Mouse (Mus musculus): ENCODE measurements around the gene Trim47. TPM values are rescaled to one million over a fixed set of nuclear protein-coding genes. Genes with fewer than 3 reads are reported as not detected.

Gene Trim47
- total RNA-seq (2014; rRNA removed) (12.6 and 16.8 TPM in 2 replicates), polyA plus RNA-seq (2015; fragmentation: Nextera tagmentation; extraction: Ambion mirVana) (9.0 and 11.7 TPM in 2 replicates)

GRCm38 (mm10) chr11:116127156-116127980, at the start of gene Trim47:
TSS of gene Trim47 (minus strand) at chr11:116127210.
- Histone ChIP-seq H3K27ac (ENCODE audit: low read depth, low read length) (no peak within 1 kb of the TSS), H3K27me3 (ENCODE audit: insufficient read depth, low read length) (no peaks in the 10 kb centered on the region), H3K36me3 (ENCODE audit: insufficient read depth, low read length) (peaks cover 13% of the 10 kb centered on the region), H3K9me3 (ENCODE audit: low read length) (no peaks in the 10 kb centered on the region), H3K4me1 (ENCODE audit: insufficient read depth, low read length) (peaks cover 6% of the 10 kb centered on the region; the same call in 1 of the 2 replicates), H3K4me2 (ENCODE audit: low read depth, low read length, poor library complexity, severe bottlenecking) (no peak within 1 kb of the TSS), H3K9ac (replicated peaks; ENCODE audit: low read length, poor library complexity, severe bottlenecking) (no peak within 1 kb of the TSS), H3K4me3 (ENCODE audit: low read depth, low read length) (no peak within 1 kb of the TSS)
- ATAC-seq (ENCODE audit: low FRiP score) (no peak), DNase-seq (ENCODE audit: low spot score) (no peak)
- 32% methylated on average over 23 of the region's 23 CpGs for WGBS
- TF ChIP-seq CTCF (IDR thresholded peaks at IDR 0.05) = no peak

- H3K27ac ChIP-seq (ENCODE audit: low read depth, low read length) = no peak overlapping the region
- peaks cover 72% of the 10 kb centered on the region for H3K36me3 ChIP-seq (ENCODE audit: insufficient read depth, low read length)
- no peak for TF ChIP-seq CTCF (IDR thresholded peaks at IDR 0.05)
- no peak overlapping the region for H3K9ac ChIP-seq (replicated peaks; ENCODE audit: low read length, poor library complexity, severe bottlenecking)
- no peak for DNase-seq (ENCODE audit: low spot score)
- ATAC-seq (ENCODE audit: low FRiP score) = no peak
- no peak overlapping the region for H3K4me2 ChIP-seq (ENCODE audit: low read depth, low read length, poor library complexity, severe bottlenecking)
- no peak overlapping the region for H3K4me3 ChIP-seq (ENCODE audit: low read depth, low read length)
- 74% methylated on average over 7 of the region's 7 CpGs for WGBS
- H3K27me3 ChIP-seq (ENCODE audit: insufficient read depth, low read length) = no peaks in the 10 kb centered on the region
- H3K4me1 ChIP-seq (ENCODE audit: insufficient read depth, low read length) = no peaks in the 10 kb centered on the region
- H3K9me3 ChIP-seq (ENCODE audit: low read length) = no peaks in the 10 kb centered on the region
These were observed 49.0 kb upstream of the Trim47 start for GRCm38 (mm10) chr11:116176010-116176409.

- Histone ChIP-seq H3K27me3 (ENCODE audit: insufficient read depth, low read length) (no peaks in the 10 kb centered on the region), H3K27ac (ENCODE audit: low read depth, low read length) (no peak overlapping the region), H3K4me1 (ENCODE audit: insufficient read depth, low read length) (no peaks in the 10 kb centered on the region), H3K4me3 (ENCODE audit: low read depth, low read length) (no peak overlapping the region), H3K36me3 (ENCODE audit: insufficient read depth, low read length) (peaks cover 64% of the 10 kb centered on the region), H3K4me2 (ENCODE audit: low read depth, low read length, poor library complexity, severe bottlenecking) (no peak overlapping the region), H3K9ac (replicated peaks; ENCODE audit: low read length, poor library complexity, severe bottlenecking) (no peak overlapping the region), H3K9me3 (ENCODE audit: low read length) (no peaks in the 10 kb centered on the region)
- DNase-seq (ENCODE audit: low spot score) = no peak
- ATAC-seq (ENCODE audit: low FRiP score) = no peak
- no peak for TF ChIP-seq CTCF (IDR thresholded peaks at IDR 0.05)
- 93% methylated on average over 22 of the region's 22 CpGs for WGBS
These were observed 47.9 kb upstream of the Trim47 start for GRCm38 (mm10) chr11:116174775-116175448.

DNA sequence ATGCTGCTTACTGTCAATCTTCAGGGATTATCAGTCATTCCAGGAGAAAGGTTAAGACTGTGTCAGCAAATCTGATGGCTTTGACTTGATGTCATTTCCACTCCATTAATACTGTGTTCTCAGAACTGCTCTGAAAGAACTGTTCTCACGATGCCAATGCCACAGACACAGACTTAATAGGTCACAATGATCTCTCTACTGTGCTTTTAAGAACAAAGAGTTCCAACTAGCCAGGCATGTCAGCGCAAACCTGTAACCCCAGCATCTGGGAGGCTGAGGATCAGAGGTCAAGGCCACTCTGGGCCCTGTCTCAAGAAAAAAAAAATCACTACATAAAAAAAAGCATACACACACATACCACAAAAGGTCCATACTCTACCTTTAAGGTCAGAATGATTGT, 44.9 kb upstream of the Trim47 start:
- TF ChIP-seq CTCF (IDR thresholded peaks at IDR 0.05) = no peak
- peaks cover 40% of the 10 kb centered on the region for H3K36me3 ChIP-seq (ENCODE audit: insufficient read depth, low read length)
- no peaks in the 10 kb centered on the region for H3K9me3 ChIP-seq (ENCODE audit: low read length)
- no peak overlapping the region for H3K4me3 ChIP-seq (ENCODE audit: low read depth, low read length)
- DNase-seq (ENCODE audit: low spot score) (no peak), ATAC-seq (ENCODE audit: low FRiP score) (no peak)
- no peak overlapping the region for H3K9ac ChIP-seq (replicated peaks; ENCODE audit: low read length, poor library complexity, severe bottlenecking)
- no peak overlapping the region for H3K27ac ChIP-seq (ENCODE audit: low read depth, low read length)
- 81% methylated on average over 2 of the region's 2 CpGs for WGBS
- 0 out of 2 replicates have a peak, but pooled peaks cover under 1% of the 10 kb centered on the region for H3K4me1 ChIP-seq (ENCODE audit: insufficient read depth, low read length)
- no peak overlapping the region for H3K4me2 ChIP-seq (ENCODE audit: low read depth, low read length, poor library complexity, severe bottlenecking)
- H3K27me3 ChIP-seq (ENCODE audit: insufficient read depth, low read length) = no peaks in the 10 kb centered on the region

DNA sequence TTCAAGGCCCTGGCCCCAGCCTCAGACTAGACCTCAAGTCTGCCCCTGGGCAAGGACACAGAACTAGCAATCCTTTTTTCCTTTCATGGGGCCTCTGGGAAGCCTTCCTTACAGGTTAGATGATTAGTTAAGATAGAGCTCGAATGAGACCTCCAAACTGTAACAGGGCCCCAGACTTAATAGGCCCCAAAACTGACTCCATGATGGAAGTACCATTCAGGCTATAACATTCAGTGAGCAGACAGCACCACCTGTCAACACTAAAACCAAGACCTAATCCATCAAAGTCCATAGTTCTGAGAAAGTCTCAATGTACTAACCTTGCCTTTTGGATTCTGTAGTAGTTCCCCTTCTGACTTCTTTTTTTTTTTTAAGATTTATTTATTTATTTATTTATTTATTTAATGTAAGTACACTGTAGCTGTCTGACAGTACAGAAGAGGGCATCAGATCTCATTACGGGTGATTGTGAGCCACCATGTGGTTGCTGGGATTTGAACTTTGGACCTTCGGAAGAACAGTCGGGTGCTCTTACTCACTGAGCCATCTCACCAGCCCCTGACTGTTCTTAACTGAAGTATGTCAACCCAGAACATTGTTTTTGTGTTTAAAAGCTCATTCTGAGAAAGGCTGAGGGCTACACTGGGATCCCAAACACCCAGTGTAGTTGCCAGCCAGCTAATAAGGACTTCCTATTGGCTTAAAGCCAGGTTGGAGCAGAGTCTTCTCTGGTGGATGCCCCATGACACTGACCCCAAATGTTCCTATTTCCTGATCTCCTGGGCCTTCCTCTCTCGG, 43.2 kb upstream of the Trim47 start:
- Histone ChIP-seq H3K9me3 (ENCODE audit: low read length) (no peaks in the 10 kb centered on the region), H3K4me3 (ENCODE audit: low read depth, low read length) (no peak overlapping the region), H3K36me3 (ENCODE audit: insufficient read depth, low read length) (peaks cover 40% of the 10 kb centered on the region), H3K9ac (replicated peaks; ENCODE audit: low read length, poor library complexity, severe bottlenecking) (no peak overlapping the region), H3K4me2 (ENCODE audit: low read depth, low read length, poor library complexity, severe bottlenecking) (no peak overlapping the region), H3K27ac (ENCODE audit: low read depth, low read length) (no peak overlapping the region), H3K4me1 (ENCODE audit: insufficient read depth, low read length) (peaks cover 3% of the 10 kb centered on the region; the same call in 1 of the 2 replicates), H3K27me3 (ENCODE audit: insufficient read depth, low read length) (no peaks in the 10 kb centered on the region)
- 87% methylated on average over 5 of the region's 5 CpGs for WGBS
- TF ChIP-seq CTCF (IDR thresholded peaks at IDR 0.05) = no peak
- DNase-seq (ENCODE audit: low spot score) = no peak
- ATAC-seq (ENCODE audit: low FRiP score) = no peak

All from midbrain, postnatal 0 days (tissue).